Mouse (Mus musculus): ENCODE measurements around the gene Hnrnpab.
"Not testable (repeated sequence)": the region's sequence is repeated elsewhere in the genome, so short reads cannot be mapped to it uniquely, and the experiment has no call there.

DNA sequence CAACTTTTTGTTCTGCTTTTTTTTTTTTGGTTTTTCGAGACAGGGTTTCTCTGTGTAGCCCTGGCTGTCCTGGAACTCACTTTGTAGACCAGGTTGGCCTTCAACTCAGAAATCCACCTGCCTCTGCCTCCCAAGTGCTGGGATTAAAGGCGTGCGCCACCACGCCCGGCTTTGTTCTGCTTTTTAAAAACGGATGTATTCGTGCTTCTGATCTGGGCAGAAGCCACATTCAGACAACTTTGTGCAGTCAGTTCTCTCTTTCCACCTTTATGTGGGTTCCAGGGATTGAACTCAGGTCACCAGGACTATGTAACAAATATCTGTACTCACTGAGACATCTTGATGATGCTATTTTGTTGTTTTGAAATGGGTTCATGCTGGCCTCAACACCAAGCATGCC lies 26.6 kb upstream of the Hnrnpab start:
- not testable (repeated sequence) for TF ChIP-seq CTCF (conservative IDR thresholded peaks at IDR 0.05 in 1 of 2, IDR thresholded peaks at IDR 0.05 in 1 of 2; ENCODE audit: low read depth in 2 of 2, low read length in 2 of 2); MYC (IDR thresholded peaks at IDR 0.05; ENCODE audit: low read depth, low read length); TCF12 (IDR thresholded peaks at IDR 0.05; ENCODE audit: low read depth, low read length); RAD21 (IDR thresholded peaks at IDR 0.05; ENCODE audit: low read depth, low read length); EP300 (IDR thresholded peaks at IDR 0.05; ENCODE audit: low read length); JUND (conservative IDR thresholded peaks at IDR 0.05; ENCODE audit: low read depth, low read length); NRF1 (IDR thresholded peaks at IDR 0.05; ENCODE audit: low read depth, low read length); POLR2A (IDR thresholded peaks at IDR 0.05; ENCODE audit: low read depth, low read length); IRF4 (IDR thresholded peaks at IDR 0.05; ENCODE audit: low read depth, low read length); ZNF384 (IDR thresholded peaks at IDR 0.05; ENCODE audit: low read depth, low read length); UBTF (IDR thresholded peaks at IDR 0.05; ENCODE audit: low read depth, low read length); TBP (conservative IDR thresholded peaks at IDR 0.05; ENCODE audit: low read depth, low read length); NELFE (IDR thresholded peaks at IDR 0.05; ENCODE audit: low read depth, low read length)
